Comparison of ENCODE assay signal across 9 mouse cellular contexts in the genomic region with DNA sequence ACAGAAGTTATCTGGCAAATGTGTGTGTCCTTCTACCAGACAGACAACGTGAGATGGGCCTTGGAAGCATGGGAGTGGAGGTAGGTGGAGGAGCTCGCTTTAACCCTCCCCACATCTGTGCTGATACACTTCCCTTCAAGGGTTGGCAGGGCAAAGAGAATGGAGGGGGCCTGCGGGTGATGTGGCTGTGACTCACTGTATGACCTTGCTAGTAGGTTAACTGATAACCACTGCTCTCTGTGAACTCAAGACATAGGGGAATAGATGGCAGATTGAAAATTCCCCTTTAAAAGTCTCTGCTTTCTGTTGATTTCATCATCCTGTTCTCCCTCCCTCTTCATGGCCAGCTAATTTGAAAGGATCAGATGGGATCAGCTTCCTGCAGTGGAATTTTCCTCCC. TPM values are rescaled to one million over a fixed set of nuclear protein-coding genes. Genes with fewer than 3 reads are reported as not detected.
DNase-seq lines count a peak whose midpoint lies in the region; ATAC-seq lines count a peak whose summit lies in the region.
"Had no signal": no experiment of that assay in that cellular context is flagged by ENCODE, and none has a peak within 500 bp of the region (broad histone marks: within the 10 kb centered on the region; RNA-seq: fewer than 3 reads in every experiment).

No protein-coding gene starts in this region.

- no peaks in the 10 kb centered on the region for H3K27me3 ChIP-seq in kidney, embryonic 16.5 days (ENCODE audit: insufficient read depth, low read length)
- H3K27me3 ChIP-seq in intestine, embryonic 15.5 days (replicated peaks), result no peaks in the 10 kb centered on the region
- no peaks in the 10 kb centered on the region for H3K27me3 ChIP-seq in neural tube, embryonic 12.5 days (replicated peaks)

- DNase-seq in kidney, adult 18-20 months, result no peak
- peak; percentile 78 to 83 for DNase-seq in adrenal gland, postnatal 36 days
- no peak for DNase-seq in left cerebral cortex, postnatal 10 days (ENCODE audit: extremely low spot score in 1 of 2, low spot score in 2 of 2)
- no peak for DNase-seq in right cerebral cortex, postnatal 25 days
- DNase-seq in spleen, adult 18-20 months, result no peak
- DNase-seq: layer of hippocampus, postnatal 36 days had no signal

- ATAC-seq in kidney, embryonic 16.5 days (ENCODE audit: low FRiP score, low TSS enrichment), result no peak
- no peak for ATAC-seq in intestine, embryonic 15.5 days
- ATAC-seq in neural tube, embryonic 12.5 days (ENCODE audit: low FRiP score, low read depth), result no peak

- H3K36me3 ChIP-seq in kidney, embryonic 16.5 days (ENCODE audit: insufficient read depth, low read length), result peaks cover 13% of the 10 kb centered on the region
- H3K36me3 ChIP-seq in intestine, embryonic 15.5 days, result peaks cover 20% of the 10 kb centered on the region
- peaks cover 28% of the 10 kb centered on the region for H3K36me3 ChIP-seq in neural tube, embryonic 12.5 days

- no peaks in the 10 kb centered on the region for H3K9me3 ChIP-seq in kidney, embryonic 16.5 days (ENCODE audit: low read length)
- H3K9me3 ChIP-seq in intestine, embryonic 15.5 days, result no peaks in the 10 kb centered on the region
- no peaks in the 10 kb centered on the region for H3K9me3 ChIP-seq in neural tube, embryonic 12.5 days

- peak overlapping the region; percentile 94; the same call in 1 of the 2 replicates for H3K4me2 ChIP-seq in kidney, embryonic 16.5 days (replicated peaks; ENCODE audit: low read depth, low read length)
- peak overlapping the region; percentile 86 for H3K4me2 ChIP-seq in intestine, embryonic 15.5 days (replicated peaks)
- H3K4me2 ChIP-seq in neural tube, embryonic 12.5 days (replicated peaks), result peak overlapping the region; percentile 95

- intact Hi-C loops in left cerebral cortex, postnatal 10 days (cut with DNase I), result loop anchor here (5.0 kb wide), 1 partner anchor 37 kb away; no protein-coding TSS in a partner anchor

- peaks cover 22% of the 10 kb centered on the region for H3K4me1 ChIP-seq in kidney, embryonic 16.5 days (ENCODE audit: insufficient read depth, low read length)
- peaks cover 17% of the 10 kb centered on the region for H3K4me1 ChIP-seq in intestine, embryonic 15.5 days (replicated peaks)
- H3K4me1 ChIP-seq in neural tube, embryonic 12.5 days, result peaks cover 23% of the 10 kb centered on the region

- peak overlapping the region; percentile 84; the same call in 1 of the 2 replicates for H3K4me3 ChIP-seq in kidney, embryonic 16.5 days (ENCODE audit: low read length)
- peak overlapping the region; percentile 96 for H3K4me3 ChIP-seq in intestine, embryonic 15.5 days (replicated peaks)
- H3K4me3 ChIP-seq in neural tube, embryonic 12.5 days, result no peak overlapping the region

- WGBS in kidney, embryonic 16.5 days, result 80% methylated on average over 3 of the region's 3 CpGs
- WGBS in intestine, embryonic 15.5 days, result 72% methylated on average over 3 of the region's 3 CpGs
- WGBS in neural tube, embryonic 12.5 days, result 88% methylated on average over 3 of the region's 3 CpGs

- no peak overlapping the region for H3K9ac ChIP-seq in kidney, embryonic 16.5 days (replicated peaks; ENCODE audit: low read length)
- peak overlapping the region; percentile 93; the same call in 1 of the 2 replicates for H3K9ac ChIP-seq in intestine, embryonic 15.5 days
- no peak overlapping the region for H3K9ac ChIP-seq in neural tube, embryonic 12.5 days

- no peak overlapping the region for H3K27ac ChIP-seq in kidney, embryonic 16.5 days (ENCODE audit: low read length)
- no peak overlapping the region for H3K27ac ChIP-seq in intestine, embryonic 15.5 days
- H3K27ac ChIP-seq in neural tube, embryonic 12.5 days, result no peak overlapping the region

RNA-seq across cellular contexts. Expression of a gene that starts 1.2 kb away (rescaled TPM):
- 66.1 and 66.4 TPM in 2 replicates for polyA plus RNA-seq in kidney, embryonic 16.5 days (2015; fragmentation: Nextera tagmentation; extraction: Ambion mirVana)
- 100 to 1,000 TPM; 582 to 584 TPM for total RNA-seq in adrenal gland, postnatal 36 days (2021)
- polyA plus RNA-seq in intestine, embryonic 15.5 days (2015; fragmentation: Nextera tagmentation; extraction: Ambion mirVana), result 62.6 and 70.0 TPM in 2 replicates
- 53.7 and 54.3 TPM in 2 replicates for polyA plus RNA-seq in neural tube, embryonic 12.5 days (2016; fragmentation: Nextera tagmentation; extraction: Ambion mirVana)
- total RNA-seq in left cerebral cortex, postnatal 10 days (2021), result 10 to 100 TPM; 64.9 TPM

RNA-seq across cellular contexts. Expression of a gene that starts 2.4 kb away (rescaled TPM):
- polyA plus RNA-seq in kidney, embryonic 16.5 days (2015; fragmentation: Nextera tagmentation; extraction: Ambion mirVana), result 1.1 and 1.3 TPM in 2 replicates
- 1 to 10 TPM; 1.5 to 2.4 TPM for total RNA-seq in adrenal gland, postnatal 36 days (2021)
- 0.48 and 0.68 TPM in 2 replicates for polyA plus RNA-seq in intestine, embryonic 15.5 days (2015; fragmentation: Nextera tagmentation; extraction: Ambion mirVana)
- polyA plus RNA-seq in neural tube, embryonic 12.5 days (2016; fragmentation: Nextera tagmentation; extraction: Ambion mirVana), result 0.93 and 1.5 TPM in 2 replicates
- total RNA-seq in left cerebral cortex, postnatal 10 days (2021), result under 1 TPM; 0.41 to 0.73 TPM

RNA-seq across cellular contexts. Expression of a gene that starts 12.3 kb away (rescaled TPM):
- 1,616 and 1,628 TPM in 2 replicates for polyA plus RNA-seq in kidney, embryonic 16.5 days (2015; fragmentation: Nextera tagmentation; extraction: Ambion mirVana)
- 100 to 1,000 TPM; 804 to 953 TPM for total RNA-seq in adrenal gland, postnatal 36 days (2021)
- polyA plus RNA-seq in intestine, embryonic 15.5 days (2015; fragmentation: Nextera tagmentation; extraction: Ambion mirVana), result 1,919 and 1,958 TPM in 2 replicates
- polyA plus RNA-seq in neural tube, embryonic 12.5 days (2016; fragmentation: Nextera tagmentation; extraction: Ambion mirVana), result 1,187 and 1,201 TPM in 2 replicates
- 100 to 1,000 TPM; 430 to 448 TPM for total RNA-seq in left cerebral cortex, postnatal 10 days (2021)

RNA-seq across cellular contexts. Expression of a gene that starts 15.9 kb away (rescaled TPM):
- polyA plus RNA-seq in kidney, embryonic 16.5 days (2015; fragmentation: Nextera tagmentation; extraction: Ambion mirVana), result 242 and 284 TPM in 2 replicates
- 100 to 1,000 TPM; 293 to 327 TPM for total RNA-seq in adrenal gland, postnatal 36 days (2021)
- 283 and 287 TPM in 2 replicates for polyA plus RNA-seq in intestine, embryonic 15.5 days (2015; fragmentation: Nextera tagmentation; extraction: Ambion mirVana)
- 192 and 202 TPM in 2 replicates for polyA plus RNA-seq in neural tube, embryonic 12.5 days (2016; fragmentation: Nextera tagmentation; extraction: Ambion mirVana)
- 100 to 1,000 TPM; 169 to 171 TPM for total RNA-seq in left cerebral cortex, postnatal 10 days (2021)

RNA-seq across cellular contexts. Expression of a gene that starts 40.9 kb away (rescaled TPM):
- polyA plus RNA-seq in kidney, embryonic 16.5 days (2015; fragmentation: Nextera tagmentation; extraction: Ambion mirVana), result 123 and 133 TPM in 2 replicates
- 100 to 1,000 TPM; 103 to 122 TPM for total RNA-seq in adrenal gland, postnatal 36 days (2021)
- 79.3 and 86.2 TPM in 2 replicates for polyA plus RNA-seq in intestine, embryonic 15.5 days (2015; fragmentation: Nextera tagmentation; extraction: Ambion mirVana)
- polyA plus RNA-seq in neural tube, embryonic 12.5 days (2016; fragmentation: Nextera tagmentation; extraction: Ambion mirVana), result 140 and 162 TPM in 2 replicates
- total RNA-seq in left cerebral cortex, postnatal 10 days (2021), result 100 to 1,000 TPM; 126 to 141 TPM

Comparison
In these comparisons a context has a peak if more than half of its experiments do, and no peak if none do; other contexts are left out.
1. DNase-seq: peak in adrenal gland, postnatal 36 days (2 of 2); none in kidney, adult 18-20 months (single experiment), left cerebral cortex, postnatal 10 days (0 of 2), right cerebral cortex, postnatal 25 days (single experiment) and spleen, adult 18-20 months (0 of 2).
2. Peak in every context shown above with its lines, with median percentiles within 50 percentile points of each other: H3K4me2 ChIP-seq.